Mouse (Mus musculus) MEL (cell line): ENCODE results near the gene Zfp280b.

Experiments used
- CHD2 ChIP-seq: IDR thresholded peaks from 2 replicates; pipeline ENCODE4 v1.6.1; 2011; ENCODE audit warnings: low read length, improper control_type of control experiment
- CTCF ChIP-seq, 3 experiments: IDR thresholded peaks in 2 of 3; conservative IDR thresholded peaks in 1 of 3; 2 replicates each; pipeline ENCODE4 v1.5.1; 2011 to 2012; ENCODE audit warnings: low read length in 3 of 3, low read depth in 2 of 3, mild to moderate bottlenecking in 2 of 3, improper control_type of control experiment in 1 of 3, inconsistent platforms in 1 of 3, mixed read lengths in 1 of 3, moderate library complexity in 1 of 3; ENCODE audit not compliant: control insufficient read depth in 1 of 3, insufficient read depth in 1 of 3, poor library complexity in 1 of 3, severe bottlenecking in 1 of 3
- EP300 ChIP-seq, 2 experiments: IDR thresholded peaks; 2 replicates each; pipeline ENCODE4 v1.6.1; 2011; ENCODE audit warnings: improper control_type of control experiment in 2 of 2, low read length in 2 of 2, low read depth in 1 of 2, mild to moderate bottlenecking in 1 of 2
- ETS1 ChIP-seq: IDR thresholded peaks from 2 replicates; pipeline ENCODE4 v1.6.1; 2012; ENCODE audit warnings: low read depth, mild to moderate bottlenecking, inconsistent platforms, low read length, improper control_type of control experiment, moderate library complexity
- GATA1 ChIP-seq: IDR thresholded peaks from 2 replicates; pipeline ENCODE4 v1.6.1; 2011; ENCODE audit warnings: low read depth, low read length, improper control_type of control experiment
- MAFK ChIP-seq: IDR thresholded peaks from 2 replicates; pipeline ENCODE4 v1.6.1; 2011; ENCODE audit warnings: low read depth, mild to moderate bottlenecking, low read length, improper control_type of control experiment, borderline replicate concordance
- MXI1 ChIP-seq: IDR thresholded peaks from 2 replicates; pipeline ENCODE4 v1.6.1; 2011; ENCODE audit warnings: mild to moderate bottlenecking, low read depth, low read length, improper control_type of control experiment
- NRF1 ChIP-seq: IDR thresholded peaks from 2 replicates; pipeline ENCODE4 v1.6.1; 2014; ENCODE audit warnings: low read depth, mild to moderate bottlenecking, inconsistent platforms, low read length, improper control_type of control experiment, moderate library complexity; ENCODE audit not compliant: poor library complexity, insufficient read depth, severe bottlenecking
- POLR2A ChIP-seq, 2 experiments: IDR thresholded peaks; 2 replicates each; pipeline ENCODE4 v1.6.1; 2011 to 2012; ENCODE audit warnings: low read length in 2 of 2, mild to moderate bottlenecking in 2 of 2, control low read depth in 1 of 2, improper control_type of control experiment in 1 of 2, low read depth in 1 of 2, moderate library complexity in 1 of 2; ENCODE audit not compliant: control insufficient read depth in 1 of 2, insufficient read depth in 1 of 2, poor library complexity in 1 of 2
- SMC3 ChIP-seq: IDR thresholded peaks from 2 replicates; pipeline ENCODE4 v1.6.1; 2011; ENCODE audit warnings: low read depth, low read length, improper control_type of control experiment
- TBP ChIP-seq: IDR thresholded peaks from 2 replicates; pipeline ENCODE4 v1.8.0; 2011; ENCODE audit warnings: low read depth, low read length, improper control_type of control experiment
- USF1 ChIP-seq: IDR thresholded peaks from 2 replicates; pipeline ENCODE4 v1.6.1; 2014; ENCODE audit warnings: low read depth, mild to moderate bottlenecking, inconsistent platforms, low read length, improper control_type of control experiment, moderate library complexity
- ZC3H11A ChIP-seq: IDR thresholded peaks from 2 replicates; pipeline ENCODE4 v1.6.1; 2012; ENCODE audit warnings: low read depth, mild to moderate bottlenecking, inconsistent platforms, low read length, improper control_type of control experiment

DNA sequence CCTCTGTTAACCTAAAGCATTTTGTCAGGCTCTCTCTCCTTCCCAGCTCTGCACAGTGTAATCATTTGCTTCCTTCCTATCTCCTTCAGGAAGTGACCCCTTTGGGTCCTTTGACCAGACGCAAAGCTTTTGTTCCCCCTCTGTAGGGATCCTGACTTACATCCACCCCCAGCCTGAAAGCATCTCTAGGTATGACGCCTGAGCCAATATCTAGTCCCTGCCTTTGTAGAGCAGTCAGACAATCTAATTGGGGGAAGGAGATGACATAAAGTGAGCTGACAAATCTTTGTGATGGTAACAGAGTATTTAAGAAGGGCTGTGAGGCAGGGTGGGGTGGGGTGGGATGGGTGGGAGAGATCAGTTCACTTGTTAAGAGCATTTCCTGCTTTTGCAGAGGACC, 29.8 kb upstream of the Zfp280b start:
- TF ChIP-seq POLR2A (IDR thresholded peaks at IDR 0.05; ENCODE audit: control insufficient read depth in 1 of 2, insufficient read depth in 1 of 2, low read depth in 1 of 2, low read length in 2 of 2, poor library complexity in 1 of 2) (no peak), NRF1 (no peak), TBP (no peak), SMC3 (no peak), MAFK (no peak), USF1 (no peak), CHD2 (no peak), ETS1 (no peak), CTCF (IDR thresholded peaks at IDR 0.05 in 2 of 3, conservative IDR thresholded peaks at IDR 0.05 in 1 of 3; ENCODE audit: control insufficient read depth in 1 of 3, insufficient read depth in 1 of 3, low read depth in 2 of 3, low read length in 3 of 3, poor library complexity in 1 of 3, severe bottlenecking in 1 of 3) (no peak), EP300 (IDR thresholded peaks at IDR 0.05; ENCODE audit: low read depth in 1 of 2, low read length in 2 of 2) (no peak), MXI1 (no peak), GATA1 (no peak), ZC3H11A (no peak)
